Mouse (Mus musculus) heart, embryonic 14.5 days (tissue): ENCODE measurements at regions not wholly inside any gene's neighbourhood (a gene's known extent, or its start where the extent isn't known, plus 50 kb on each side); places are given as distances from the start of the nearest gene placed in this dataset.

Source experiments
- ATAC-seq: fragments of 200-750 bp; cut with Nextera tagmentation; 2 replicates; pipeline ENCODE4 v1.8.0; 2017; ENCODE audit warnings: low read depth, moderate TSS enrichment; ENCODE audit not compliant: insufficient number of reproducible peaks, insufficient read depth, low FRiP score
- H3K27ac ChIP-seq, 2 experiments: fragments of 200-500 bp in 1 of 2; fragments of 300-500 bp in 1 of 2; sonication (generic) in 1 of 2; replicated peaks in 1 of 2; 2 replicates each; pipeline ENCODE4 v1.5.1; 2012 to 2014; ENCODE audit warnings: low read depth in 2 of 2, low read length in 2 of 2, control low read depth in 1 of 2, mild to moderate bottlenecking in 1 of 2, mixed read lengths in 1 of 2; ENCODE audit not compliant: control insufficient read depth in 1 of 2, insufficient read depth in 1 of 2
- H3K27me3 ChIP-seq: fragments of 300-500 bp; sonication (generic); 2 replicates; pipeline ENCODE4 v1.6.1; 2014; ENCODE audit warnings: mild to moderate bottlenecking, low read length, control low read depth; ENCODE audit not compliant: control insufficient read depth, insufficient read depth
- H3K36me3 ChIP-seq: fragments of 300-500 bp; sonication (generic); 2 replicates; pipeline ENCODE4 v1.6.1; 2014; ENCODE audit warnings: mild to moderate bottlenecking, control low read depth, low read length, mixed read lengths; ENCODE audit not compliant: control insufficient read depth, insufficient read depth
- H3K4me1 ChIP-seq, 2 experiments: fragments of 200-500 bp in 1 of 2; fragments of 300-500 bp in 1 of 2; sonication (generic) in 1 of 2; 2 replicates each; pipeline ENCODE4 v1.6.1; 2012 to 2014; ENCODE audit warnings: low read length in 2 of 2, control low read depth in 1 of 2, mixed read lengths in 1 of 2; ENCODE audit not compliant: control insufficient read depth in 2 of 2, insufficient read depth in 2 of 2
- H3K4me2 ChIP-seq: fragments of 300-500 bp; sonication (generic); 2 replicates; pipeline ENCODE4 v1.6.1; 2014; ENCODE audit warnings: mild to moderate bottlenecking, low read length
- H3K4me3 ChIP-seq, 2 experiments: fragments of 200-500 bp in 1 of 2; fragments of 300-500 bp in 1 of 2; sonication (generic) in 1 of 2; 2 replicates each; pipeline ENCODE4 v1.5.1; 2012 to 2014; ENCODE audit warnings: low read length in 2 of 2, mild to moderate bottlenecking in 2 of 2, control low read depth in 1 of 2, low read depth in 1 of 2, moderate library complexity in 1 of 2; ENCODE audit not compliant: control insufficient read depth in 1 of 2, insufficient read depth in 1 of 2
- H3K9ac ChIP-seq: fragments of 300-500 bp; sonication (generic); 2 replicates; pipeline ENCODE4 v1.6.1; 2014; ENCODE audit warnings: mild to moderate bottlenecking, low read length
- H3K9me3 ChIP-seq: fragments of 300-500 bp; sonication (generic); 2 replicates; pipeline ENCODE4 v1.6.1; 2016; ENCODE audit warnings: low read length, control low read depth; ENCODE audit not compliant: control insufficient read depth
- WGBS: fragments of 180-500 bp; shearing (Covaris S2); extraction: QIAGEN DNeasy Blood & Tissue Kit; methylation state at CpG from one replicate; pipeline ENCODE4 v1.1.7; 2014; 5-methylcytosine and 5-hydroxymethylcytosine counted together

DNA sequence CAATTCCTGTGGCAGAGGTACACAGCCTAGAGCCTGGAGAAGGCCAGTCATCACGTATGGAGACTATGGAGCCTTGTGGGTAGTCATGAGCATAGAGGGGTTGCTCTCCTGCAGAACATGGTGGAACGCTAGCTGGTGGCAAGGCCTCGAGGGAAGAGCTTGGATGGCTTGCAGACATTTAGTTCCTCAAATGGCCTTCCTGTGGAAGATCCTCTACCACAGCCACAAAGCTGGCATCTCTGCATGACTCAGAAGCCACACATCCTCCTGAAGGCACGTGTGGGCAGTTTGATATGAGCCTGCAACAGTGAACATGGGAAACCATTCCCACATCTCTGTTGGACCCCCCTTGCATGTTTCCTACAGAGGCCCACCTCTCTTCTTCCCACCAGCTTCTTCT lies 547.9 kb upstream of the Lrrc6 start:
- WGBS, result 80% methylated on average over 4 of the region's 4 CpGs
- no peak for ATAC-seq
- no peaks in the 10 kb centered on the region for H3K9me3 ChIP-seq

DNA sequence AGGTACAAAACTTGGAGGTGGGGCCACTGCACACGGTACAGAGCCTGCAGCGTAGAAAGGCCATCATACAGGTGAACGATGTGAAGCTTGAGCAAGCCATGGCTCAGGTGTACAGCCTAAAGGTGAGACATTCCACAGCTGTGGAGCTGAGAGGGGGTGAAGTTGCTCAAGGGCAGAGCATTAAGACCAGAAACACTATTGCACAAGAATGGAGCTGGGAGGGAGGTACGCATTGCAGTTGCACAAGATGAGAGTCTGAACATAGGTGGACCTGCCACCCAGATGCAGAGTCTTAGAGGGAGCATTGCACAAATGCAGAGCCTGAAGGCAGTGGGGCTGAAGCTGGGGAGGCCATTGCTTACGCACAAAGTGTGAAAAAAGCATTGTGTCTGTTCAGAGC lies 547.4 kb upstream of the Lrrc6 start:
- no peak for ATAC-seq
- Histone ChIP-seq H3K4me3 (no peak overlapping the region), H3K4me2 (no peak overlapping the region), H3K9ac (no peak overlapping the region), H3K27me3 (no peaks in the 10 kb centered on the region), H3K36me3 (no peaks in the 10 kb centered on the region), H3K27ac (no peak overlapping the region), H3K4me1 (no peaks in the 10 kb centered on the region), H3K9me3 (no peaks in the 10 kb centered on the region)
- 90% methylated on average over 5 of the region's 5 CpGs for WGBS

More for the DNA sequence above, 547.9 kb upstream of the Lrrc6 start:
- H3K4me2 ChIP-seq, result no peak overlapping the region
- H3K9ac ChIP-seq, result no peak overlapping the region
- no peaks in the 10 kb centered on the region for H3K4me1 ChIP-seq
- H3K27ac ChIP-seq, result no peak overlapping the region
- H3K4me3 ChIP-seq, result no peak overlapping the region
- H3K36me3 ChIP-seq, result no peaks in the 10 kb centered on the region
- no peaks in the 10 kb centered on the region for H3K27me3 ChIP-seq

DNA sequence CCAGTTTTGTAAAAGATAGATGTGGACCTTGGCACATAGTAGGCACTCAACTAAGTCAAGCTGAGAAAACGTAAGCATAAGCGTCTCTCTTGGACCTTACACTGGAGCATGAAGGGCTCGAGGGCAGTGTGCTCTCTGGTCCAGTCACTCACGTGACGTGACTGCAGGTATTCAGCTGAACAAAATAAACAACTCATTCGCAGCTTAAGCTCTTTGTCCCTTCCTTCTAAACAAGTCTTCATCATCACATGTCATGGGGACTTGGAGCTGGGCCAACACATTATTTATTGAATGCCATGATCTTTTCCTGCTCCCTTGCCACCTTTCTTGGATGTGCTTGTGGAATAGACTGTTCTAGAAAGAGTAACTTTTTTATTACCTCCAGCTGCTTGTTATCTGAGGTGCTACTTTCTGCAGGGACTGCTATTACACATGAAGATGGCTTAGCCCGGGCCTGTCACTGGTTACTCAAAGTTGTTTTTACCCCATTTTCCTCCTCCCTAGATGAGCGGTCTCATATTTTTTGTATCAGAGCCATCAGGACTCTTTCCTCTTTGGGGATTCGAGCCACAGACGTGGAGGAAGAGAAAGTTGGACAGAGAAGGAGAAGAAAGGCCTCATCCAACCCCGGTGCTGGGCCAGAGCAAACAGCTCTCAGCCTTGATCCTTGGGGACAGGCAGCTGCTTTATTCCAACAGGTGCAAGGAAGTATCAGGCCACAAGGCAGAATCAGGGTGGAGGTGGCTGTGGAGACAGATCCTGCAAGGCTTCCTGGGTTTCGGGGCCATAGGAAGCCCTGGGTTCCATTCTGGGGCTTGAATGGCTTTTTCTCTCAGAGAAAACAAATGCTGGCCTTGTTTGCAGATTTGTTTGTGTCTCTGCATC lies 545.5 kb upstream of the Lrrc6 start:
- H3K9me3 ChIP-seq, result no peaks in the 10 kb centered on the region
- H3K36me3 ChIP-seq, result no peaks in the 10 kb centered on the region
- ATAC-seq, result no peak
- no peaks in the 10 kb centered on the region for H3K27me3 ChIP-seq
- H3K4me1 ChIP-seq, result no peaks in the 10 kb centered on the region
- no peak overlapping the region for H3K27ac ChIP-seq
- no peak overlapping the region for H3K4me2 ChIP-seq
- no peak overlapping the region for H3K4me3 ChIP-seq
- no peak overlapping the region for H3K9ac ChIP-seq
- 77% methylated on average over 12 of the region's 12 CpGs for WGBS

DNA sequence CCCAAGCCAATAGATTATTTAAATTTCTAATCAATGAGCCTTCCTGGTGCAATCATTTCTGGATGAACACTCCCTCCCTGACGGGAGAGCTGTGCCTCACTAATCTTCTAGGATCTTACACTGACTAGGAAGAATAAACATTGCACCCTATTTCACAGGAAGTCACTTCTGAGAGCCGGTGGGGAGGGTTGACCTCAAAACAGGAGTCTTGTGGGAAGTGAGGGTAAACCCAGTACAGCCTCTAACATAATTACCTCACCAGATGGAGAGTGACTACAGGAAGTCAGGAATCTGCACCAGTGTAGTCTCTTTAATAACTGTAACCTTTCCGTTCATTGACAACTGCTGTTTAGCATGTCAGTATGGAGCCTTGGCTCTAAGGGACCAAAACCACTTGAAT lies 544.6 kb upstream of the Lrrc6 start:
- no peak overlapping the region for H3K9ac ChIP-seq
- 48% methylated on average over 3 of the region's 3 CpGs for WGBS
- no peak overlapping the region for H3K4me3 ChIP-seq
- no peaks in the 10 kb centered on the region for H3K36me3 ChIP-seq
- H3K27ac ChIP-seq, result no peak overlapping the region
- H3K4me1 ChIP-seq, result peaks cover 4% of the 10 kb centered on the region in 2 experiments
- ATAC-seq, result no peak
- H3K27me3 ChIP-seq, result no peaks in the 10 kb centered on the region
- H3K9me3 ChIP-seq, result no peaks in the 10 kb centered on the region
- no peak overlapping the region for H3K4me2 ChIP-seq

DNA sequence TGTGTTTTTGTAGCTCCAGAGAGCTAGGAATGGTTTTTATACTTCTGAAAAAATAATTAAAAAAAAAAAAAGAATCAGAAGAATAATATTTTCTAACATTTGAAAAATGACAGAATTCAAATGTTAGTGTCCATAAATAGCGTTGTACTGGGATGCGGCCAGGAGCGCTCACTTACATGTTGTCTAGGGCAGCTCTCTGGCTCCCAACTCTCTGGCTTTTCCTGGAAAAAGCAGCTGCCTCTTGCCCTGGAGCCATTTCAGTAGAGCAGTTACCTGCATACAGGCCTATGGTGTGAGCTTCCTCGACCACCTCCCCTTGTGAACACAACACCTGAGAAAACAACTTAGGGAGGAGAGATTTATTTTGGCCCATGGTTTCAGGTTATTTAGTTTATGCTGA lies 544.1 kb upstream of the Lrrc6 start:
- Histone ChIP-seq H3K27ac (no peak overlapping the region), H3K9me3 (no peaks in the 10 kb centered on the region), H3K27me3 (no peaks in the 10 kb centered on the region), H3K4me2 (no peak overlapping the region), H3K9ac (no peak overlapping the region), H3K4me3 (no peak overlapping the region), H3K36me3 (no peaks in the 10 kb centered on the region), H3K4me1 (peaks cover 7 to 9% of the 10 kb centered on the region in 2 experiments)
- no peak for ATAC-seq
- 90% methylated on average over 4 of the region's 4 CpGs for WGBS

DNA sequence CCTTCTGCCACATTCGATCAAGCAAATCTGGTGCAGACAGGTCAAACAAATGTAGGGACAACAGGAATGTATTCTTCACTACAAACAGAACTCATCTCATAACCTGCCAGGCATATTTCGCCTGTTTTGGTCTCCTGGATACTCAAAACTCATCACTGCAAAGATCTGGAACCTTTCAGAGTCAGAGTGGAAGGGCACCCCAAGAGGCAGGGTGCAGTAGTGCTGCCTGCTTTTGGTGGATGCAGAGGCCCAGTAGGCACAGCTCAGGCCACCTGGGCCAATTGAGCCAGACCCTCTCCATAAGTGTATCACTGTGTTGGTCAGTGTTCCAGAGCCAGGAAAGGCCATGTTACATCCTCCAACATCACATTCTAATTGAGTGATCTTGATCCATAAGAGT lies 541.4 kb upstream of the Lrrc6 start:
- no peak overlapping the region for H3K9ac ChIP-seq
- no peaks in the 10 kb centered on the region for H3K27me3 ChIP-seq
- H3K4me1 ChIP-seq, result peaks cover 9 to 11% of the 10 kb centered on the region in 2 experiments
- H3K36me3 ChIP-seq, result no peaks in the 10 kb centered on the region
- no peak overlapping the region for H3K27ac ChIP-seq
- H3K4me2 ChIP-seq, result no peak overlapping the region
- no peak for ATAC-seq
- no peaks in the 10 kb centered on the region for H3K9me3 ChIP-seq
- no peak overlapping the region for H3K4me3 ChIP-seq
- WGBS, result 79% methylated on average over 2 of the region's 2 CpGs

DNA sequence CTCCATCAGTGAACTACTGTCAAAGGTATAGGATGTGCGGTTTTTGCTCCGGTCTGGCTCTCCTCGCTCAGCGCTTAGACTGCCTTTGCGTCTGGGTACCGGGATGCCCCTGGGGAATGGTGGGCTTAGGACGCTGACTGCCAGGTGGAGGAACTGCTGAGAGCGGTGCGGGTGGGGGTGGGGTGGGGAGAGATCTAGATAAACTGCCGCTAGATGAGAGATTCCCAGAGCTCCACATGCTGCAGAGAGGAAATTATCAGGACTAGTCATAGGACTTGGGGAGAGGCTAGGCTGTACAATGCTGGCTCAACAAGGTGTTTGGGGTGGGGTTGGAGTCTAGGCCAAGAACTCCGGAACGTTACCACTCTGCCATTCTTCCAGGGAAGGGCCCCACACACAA lies 539.5 kb upstream of the Lrrc6 start:
- Histone ChIP-seq H3K27ac (peak overlapping the region in 1 of 2 experiments; percentile 78; a peak in 1 of 4 replicates), H3K4me1 (peaks cover 19 to 25% of the 10 kb centered on the region in 2 experiments), H3K4me2 (peak overlapping the region; percentile 73), H3K36me3 (no peaks in the 10 kb centered on the region), H3K27me3 (no peaks in the 10 kb centered on the region), H3K9me3 (no peaks in the 10 kb centered on the region), H3K9ac (peak overlapping the region; percentile 75), H3K4me3 (peak overlapping the region; percentile 1 to 44; a peak in 2 of 4 replicates)
- WGBS, result 28% methylated on average over 12 of the region's 12 CpGs
- no peak for ATAC-seq
